Mouse (Mus musculus) inflammation-experienced regulatory T-cells, adult 6 months (primary cell): ENCODE results near the gene Ssr2. TPM values are rescaled to one million over a fixed set of nuclear protein-coding genes. Genes with fewer than 3 reads are reported as not detected.
A peak's percentile ranks its signal among the peaks of the same experiment; 100 is the strongest.

Source experiments
- ATAC-seq: one replicate; pipeline ENCODE4 v1.8.0; 2017
- polyA plus RNA-seq, 3 experiments: library from polyadenylated mRNA; unstranded; fragments of 100-300 nt; shearing (Covaris generic); gene quantifications; one replicate each; pipeline ENCODE4 v1.2.1; 2017

The Ssr2 gene
- polyA plus RNA-seq, 3 experiments from 2014 or later, result 131 to 197 (median 161) TPM

GRCm38 (mm10) chr3:88542486-88542885, 33.2 kb upstream of the Ssr2 start:
- ATAC-seq, result no peak

- ATAC-seq, result no peak
Observed at GRCm38 (mm10) chr3:88543174-88543573, 32.5 kb upstream of the Ssr2 start.

GRCm38 (mm10) chr3:88543651-88544410, 31.8 kb upstream of the Ssr2 start:
- ATAC-seq, result peak; percentile 52

- no peak for ATAC-seq
Observed at GRCm38 (mm10) chr3:88544514-88544913, 31.2 kb upstream of the Ssr2 start.

GRCm38 (mm10) chr3:88544955-88545591, 30.6 kb upstream of the Ssr2 start:
- no peak for ATAC-seq

GRCm38 (mm10) chr3:88546674-88547418, 28.8 kb upstream of the Ssr2 start:
- ATAC-seq, result no peak

GRCm38 (mm10) chr3:88548180-88548917, 27.3 kb upstream of the Ssr2 start, which contains the start of gene Rab25:
TSS of gene Rab25 (minus strand) at chr3:88548300.
- ATAC-seq, result no peak

GRCm38 (mm10) chr3:88551586-88551985, 24.1 kb upstream of the Ssr2 start:
- no peak for ATAC-seq

GRCm38 (mm10) chr3:88552082-88552645, 23.5 kb upstream of the Ssr2 start:
- ATAC-seq, result no peak

- peak; percentile 89 for ATAC-seq
Observed at GRCm38 (mm10) chr3:88552676-88553524, 22.8 kb upstream of the Ssr2 start, which contains the start of gene Lamtor2. TSS of gene Lamtor2 (minus strand) at chr3:88553074.

GRCm38 (mm10) chr3:88553525-88553879, 22.2 kb upstream of the Ssr2 start, which contains the start of gene Ubqln4:
TSS of gene Ubqln4 (plus strand) at chr3:88553758.
- peak; percentile 66 for ATAC-seq

GRCm38 (mm10) chr3:88553880-88554586, 21.6 kb upstream of the Ssr2 start:
- ATAC-seq, result peak; percentile 12

GRCm38 (mm10) chr3:88555069-88555605, 20.5 kb upstream of the Ssr2 start:
- ATAC-seq, result no peak

- ATAC-seq, result no peak
Observed at GRCm38 (mm10) chr3:88555731-88556130, 19.9 kb upstream of the Ssr2 start.

GRCm38 (mm10) chr3:88556616-88557015, 19.1 kb upstream of the Ssr2 start:
- no peak for ATAC-seq

- no peak for ATAC-seq
Observed at GRCm38 (mm10) chr3:88559596-88559995, 16.1 kb upstream of the Ssr2 start.

GRCm38 (mm10) chr3:88561989-88562388, 13.7 kb upstream of the Ssr2 start:
- no peak for ATAC-seq

GRCm38 (mm10) chr3:88563442-88563841, 12.2 kb upstream of the Ssr2 start:
- ATAC-seq, result no peak

GRCm38 (mm10) chr3:88563966-88564365, 11.7 kb upstream of the Ssr2 start:
- ATAC-seq, result no peak

GRCm38 (mm10) chr3:88566116-88566515, 9.6 kb upstream of the Ssr2 start:
- ATAC-seq, result no peak
